ENCODE assay signal across 8 mouse cellular contexts in genomic region chr1:139376638-139377286, GRCm38 (mm10). TPM values are rescaled to one million over a fixed set of nuclear protein-coding genes. Genes with fewer than 3 reads are reported as not detected.
DNase-seq lines count a peak whose midpoint lies in the region; ATAC-seq lines count a peak whose summit lies in the region.

Crb1 (minus strand) TSS chr1:139377100.

- H3K4me3 ChIP-seq in kidney, embryonic 14.5 days (ENCODE audit: low read length), result no peak within 1 kb of the TSS
- H3K4me3 ChIP-seq in hindbrain, embryonic 11.5 days (ENCODE audit: low read depth, low read length), result peak within 1 kb of the TSS; percentile 23
- peak within 1 kb of the TSS; percentile 39 for H3K4me3 ChIP-seq in midbrain, embryonic 16.5 days (ENCODE audit: low read depth, low read length)

- WGBS in kidney, embryonic 14.5 days, result 5% methylated on average over 5 of the region's 5 CpGs
- WGBS in hindbrain, embryonic 11.5 days, result 10% methylated on average over 5 of the region's 5 CpGs
- WGBS in midbrain, embryonic 16.5 days, result 6% methylated on average over 5 of the region's 5 CpGs

- peak; percentile 77 for ATAC-seq in kidney, embryonic 14.5 days (ENCODE audit: low FRiP score, low TSS enrichment)
- peak; percentile 66 for ATAC-seq in hindbrain, embryonic 11.5 days (ENCODE audit: low FRiP score)
- peak; percentile 84 for ATAC-seq in midbrain, embryonic 16.5 days

- H3K36me3 ChIP-seq in kidney, embryonic 14.5 days (ENCODE audit: control insufficient read depth, insufficient read depth, low read length), result no peaks in the 10 kb centered on the region
- H3K36me3 ChIP-seq in hindbrain, embryonic 11.5 days (ENCODE audit: control insufficient read depth, insufficient read depth, low read length), result no peaks in the 10 kb centered on the region
- H3K36me3 ChIP-seq in midbrain, embryonic 16.5 days (ENCODE audit: control insufficient read depth, insufficient read depth, low read length), result no peaks in the 10 kb centered on the region

- no peak for DNase-seq in kidney, adult 18-20 months
- peak; percentile 14 for DNase-seq in brain, embryonic 18.5 days (ENCODE audit: low read depth, low spot score)
- peak; percentile 73 for DNase-seq in hindbrain, embryonic 11.5 days (ENCODE audit: low spot score)
- DNase-seq in right cerebral cortex, adult 18-20 months, result no peak
- no peak for DNase-seq in layer of hippocampus, adult 9-11 months
- DNase-seq in layer of hippocampus, adult 8-10 months (ENCODE audit: low spot score in 2 of 2), result no peak

- no peaks in the 10 kb centered on the region for H3K4me1 ChIP-seq in kidney, embryonic 14.5 days (ENCODE audit: control insufficient read depth, insufficient read depth, low read length)
- 0 out of 2 replicates have a peak, but pooled peaks cover 3% of the 10 kb centered on the region for H3K4me1 ChIP-seq in hindbrain, embryonic 11.5 days (replicated peaks; ENCODE audit: control insufficient read depth, insufficient read depth, low read length)
- H3K4me1 ChIP-seq in midbrain, embryonic 16.5 days (ENCODE audit: control insufficient read depth, insufficient read depth, low read length), result peaks cover 10% of the 10 kb centered on the region

- H3K27ac ChIP-seq in kidney, embryonic 14.5 days (ENCODE audit: low read depth, low read length), result no peak within 1 kb of the TSS
- H3K27ac ChIP-seq in hindbrain, embryonic 11.5 days (ENCODE audit: low read depth, low read length), result peak within 1 kb of the TSS; percentile 30; the same call in 1 of the 2 replicates
- peak within 1 kb of the TSS; percentile 78 for H3K27ac ChIP-seq in midbrain, embryonic 16.5 days (ENCODE audit: low read length)

- H3K4me2 ChIP-seq in kidney, embryonic 14.5 days (replicated peaks; ENCODE audit: low read depth, low read length), result no peak within 1 kb of the TSS
- peak within 1 kb of the TSS; percentile 24; the same call in 1 of the 2 replicates for H3K4me2 ChIP-seq in hindbrain, embryonic 11.5 days (replicated peaks; ENCODE audit: low read depth, low read length)
- H3K4me2 ChIP-seq in midbrain, embryonic 16.5 days (ENCODE audit: low read length), result peak within 1 kb of the TSS; percentile 52

- no peak within 1 kb of the TSS for H3K9ac ChIP-seq in kidney, embryonic 14.5 days (ENCODE audit: low read depth, low read length)
- 0 out of 2 replicates have a peak within 1 kb of the TSS, but pooled peaks have one; percentile 16 for H3K9ac ChIP-seq in hindbrain, embryonic 11.5 days (ENCODE audit: low read depth, low read length)
- peak within 1 kb of the TSS; percentile 57 for H3K9ac ChIP-seq in midbrain, embryonic 16.5 days (ENCODE audit: low read depth, low read length)

- no peaks in the 10 kb centered on the region for H3K9me3 ChIP-seq in kidney, embryonic 14.5 days (ENCODE audit: control insufficient read depth, low read length)
- H3K9me3 ChIP-seq in hindbrain, embryonic 11.5 days (ENCODE audit: control insufficient read depth, low read length), result no peaks in the 10 kb centered on the region
- no peaks in the 10 kb centered on the region for H3K9me3 ChIP-seq in midbrain, embryonic 16.5 days (replicated peaks; ENCODE audit: control insufficient read depth, low read length, poor library complexity, severe bottlenecking)

- no peaks in the 10 kb centered on the region for H3K27me3 ChIP-seq in kidney, embryonic 14.5 days (ENCODE audit: control insufficient read depth, insufficient read depth, low read length)
- H3K27me3 ChIP-seq in hindbrain, embryonic 11.5 days (ENCODE audit: control insufficient read depth, insufficient read depth, low read length), result no peaks in the 10 kb centered on the region
- H3K27me3 ChIP-seq in midbrain, embryonic 16.5 days (ENCODE audit: control insufficient read depth, insufficient read depth, low read depth, low read length), result no peaks in the 10 kb centered on the region

RNA-seq across cellular contexts. Expression of gene Crb1, which starts in this region (rescaled TPM):
- 0.14 and 0.16 TPM in 2 replicates for polyA plus RNA-seq in kidney, embryonic 14.5 days (2014; fragmentation: Nextera tagmentation; extraction: Ambion mirVana)
- 1.8 and 3.0 TPM in 2 replicates for polyA plus RNA-seq in hindbrain, embryonic 11.5 days (2014; fragmentation: Nextera tagmentation; extraction: Ambion mirVana)
- polyA plus RNA-seq in midbrain, embryonic 16.5 days (2015; fragmentation: Nextera tagmentation; extraction: Ambion mirVana), result 2.2 and 3.2 TPM in 2 replicates
- total RNA-seq in layer of hippocampus, adult 8-10 months (2022), result under 1 TPM; 0.52 to 0.73 (median 0.65) TPM

Comparison
In these comparisons a context has a peak if more than half of its experiments do, and no peak if none do; other contexts are left out.
1. Peak in ATAC-seq in kidney, embryonic 14.5 days; RNA of the gene not detected or under 1 TPM.
2. DNase-seq: peak in brain, embryonic 18.5 days (single experiment) and hindbrain, embryonic 11.5 days (single experiment); none in kidney, adult 18-20 months (single experiment), right cerebral cortex, adult 18-20 months (single experiment), layer of hippocampus, adult 9-11 months (single experiment) and layer of hippocampus, adult 8-10 months (0 of 2).
3. Peak in every context shown above with its lines, with median percentiles within 50 percentile points of each other: ATAC-seq.